Mouse (Mus musculus) gastrocnemius, adult 18-20 months (tissue): ENCODE measurements around the gene Fbxw7. TPM values are rescaled to one million over a fixed set of nuclear protein-coding genes. Genes with fewer than 3 reads are reported as not detected.

Source experiments
- DNase-seq: peaks from one replicate; pipeline ENCODE4 v3.0.0; 2021; ENCODE audit warnings: low spot score
- total RNA-seq, 2 experiments: library from RNA; stranded (reverse); gene quantifications; 2 replicates each; pipeline ENCODE4 v1.2.3; 2021

Fbxw7 gene
- total RNA-seq, 2 experiments from 2014 or later: 21.9 to 23.9 TPM

- no peak for DNase-seq
These were observed 134.3 kb downstream of the Fbxw7 start for GRCm38 (mm10) chr3:84949387-84949786.

- DNase-seq: no peak
These were observed 136.6 kb downstream of the Fbxw7 start for GRCm38 (mm10) chr3:84951698-84952097.

GRCm38 (mm10) chr3:84952135-84952534 is 137.1 kb downstream of the Fbxw7 start:
- DNase-seq: peak; percentile 43

- DNase-seq: no peak
These were observed 137.6 kb downstream of the Fbxw7 start for GRCm38 (mm10) chr3:84952585-84953187.

GRCm38 (mm10) chr3:84955011-84955775 is 140.1 kb downstream of the Fbxw7 start:
- DNase-seq: no peak

GRCm38 (mm10) chr3:84955857-84956256 is 140.8 kb downstream of the Fbxw7 start:
- DNase-seq: no peak

GRCm38 (mm10) chr3:84965156-84965555 is 150.1 kb downstream of the Fbxw7 start:
- no peak for DNase-seq

GRCm38 (mm10) chr3:84967364-84967763 is 152.3 kb downstream of the Fbxw7 start:
- no peak for DNase-seq

- no peak for DNase-seq
These were observed 156.5 kb downstream of the Fbxw7 start for GRCm38 (mm10) chr3:84971561-84971960.

GRCm38 (mm10) chr3:84972881-84973280 is 157.8 kb downstream of the Fbxw7 start:
- DNase-seq: no peak

- DNase-seq: no peak
These were observed 159.1 kb downstream of the Fbxw7 start for GRCm38 (mm10) chr3:84974193-84974592.

GRCm38 (mm10) chr3:84978676-84979075 is 163.6 kb downstream of the Fbxw7 start:
- DNase-seq: no peak

- no peak for DNase-seq
These were observed 165.1 kb downstream of the Fbxw7 start for GRCm38 (mm10) chr3:84980158-84980557.

- DNase-seq: no peak
These were observed 167.6 kb downstream of the Fbxw7 start for GRCm38 (mm10) chr3:84982688-84983087.

- DNase-seq: no peak
These were observed 170.1 kb downstream of the Fbxw7 start for GRCm38 (mm10) chr3:84985121-84985625.

- no peak for DNase-seq
These were observed 173.8 kb downstream of the Fbxw7 start for GRCm38 (mm10) chr3:84988880-84989279.

GRCm38 (mm10) chr3:85005257-85005656 is 190.2 kb downstream of the Fbxw7 start:
- no peak for DNase-seq

- no peak for DNase-seq
These were observed 197.8 kb downstream of the Fbxw7 start for GRCm38 (mm10) chr3:85012889-85013288.

GRCm38 (mm10) chr3:85015667-85016066 is 200.6 kb downstream of the Fbxw7 start:
- no peak for DNase-seq

- no peak for DNase-seq
These were observed 205.1 kb downstream of the Fbxw7 start for GRCm38 (mm10) chr3:85020137-85020536.

GRCm38 (mm10) chr3:85021816-85022215 is 206.7 kb downstream of the Fbxw7 start:
- DNase-seq: no peak

- no peak for DNase-seq
These were observed 207.7 kb downstream of the Fbxw7 start for GRCm38 (mm10) chr3:85022800-85023199.

- no peak for DNase-seq
These were observed 209.2 kb downstream of the Fbxw7 start for GRCm38 (mm10) chr3:85024237-85024636.
